In the genomic region with DNA sequence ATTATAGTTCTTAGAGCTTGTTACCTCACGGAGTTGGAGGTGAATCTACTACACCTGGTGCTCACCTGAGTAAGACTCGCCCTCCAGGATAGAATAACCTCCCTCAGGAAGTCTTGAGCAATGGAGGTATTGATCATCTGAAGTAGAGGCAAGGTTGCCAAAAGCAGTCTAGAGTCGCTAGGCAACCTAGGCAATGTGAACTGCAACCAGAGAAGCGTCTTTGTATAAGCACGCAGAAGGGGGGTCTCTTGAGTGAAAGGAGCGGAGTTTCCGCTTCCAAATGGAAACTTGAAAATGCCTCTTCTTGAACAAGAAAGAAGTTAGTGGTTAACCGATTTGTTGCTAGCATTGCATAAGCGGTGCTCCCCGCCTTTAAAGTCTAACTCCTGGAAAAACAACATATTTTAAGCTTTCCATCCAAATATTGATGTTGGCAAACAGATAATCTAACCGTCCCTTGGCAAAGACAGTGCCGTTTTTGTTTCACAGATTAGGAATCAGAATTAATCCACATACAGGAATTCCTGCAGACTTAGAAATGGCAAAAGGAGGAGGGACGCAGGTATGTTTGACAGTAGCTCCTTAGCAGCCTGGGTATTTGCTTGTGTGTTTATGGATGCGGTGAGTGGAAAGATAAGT, we compare ENCODE assay signal across 23 mouse cellular contexts. TPM values are rescaled to one million over a fixed set of nuclear protein-coding genes. Genes with fewer than 3 reads are reported as not detected.
A peak's percentile ranks its signal among the peaks of the same experiment; 100 is the strongest.
DNase-seq lines count a peak whose midpoint lies in the region; ATAC-seq lines count a peak whose summit lies in the region.
"Had no signal": no experiment of that assay in that cellular context is flagged by ENCODE, and none has a peak within 500 bp of the region (broad histone marks: within the 10 kb centered on the region; RNA-seq: fewer than 3 reads in every experiment).

No protein-coding gene starts in this region.

- under 1% methylated on average over 14 of the region's 14 CpGs for WGBS in hindbrain, embryonic 11.5 days
- 2% methylated on average over 14 of the region's 14 CpGs for WGBS in hindbrain, embryonic 12.5 days
- under 1% methylated on average over 14 of the region's 14 CpGs for WGBS in midbrain, embryonic 14.5 days
- 2% methylated on average over 14 of the region's 14 CpGs for WGBS in midbrain, embryonic 15.5 days
- WGBS in embryonic facial prominence, embryonic 15.5 days: 2% methylated on average over 14 of the region's 14 CpGs

- no peak overlapping the region for H3K4me2 ChIP-seq in hindbrain, embryonic 11.5 days (replicated peaks; ENCODE audit: low read depth, low read length)
- H3K4me2 ChIP-seq in hindbrain, embryonic 12.5 days (replicated peaks): no peak overlapping the region
- no peak overlapping the region for H3K4me2 ChIP-seq in midbrain, embryonic 14.5 days (ENCODE audit: low read length)
- H3K4me2 ChIP-seq in midbrain, embryonic 15.5 days: no peak overlapping the region
- H3K4me2 ChIP-seq in embryonic facial prominence, embryonic 15.5 days (replicated peaks): peak overlapping the region; percentile 41
- H3K4me2 ChIP-seq: limb, embryonic 15.5 days had no signal

- peak; percentile 47 for DNase-seq in hindbrain, embryonic 11.5 days (ENCODE audit: low spot score)
- DNase-seq in midbrain, embryonic 14.5 days: peak; percentile 15
- peak; percentile 60 for DNase-seq in embryo, embryonic 11 days
- DNase-seq in adrenal gland, adult 8-10 months: no peak
- DNase-seq in Muller cell, postnatal 12 days (ENCODE audit: inconsistent ontology term): no peak
- DNase-seq: adrenal gland, postnatal 36 days; cerebellum, adult 18-20 months; cerebellum, postnatal 36 days; gastrocnemius, postnatal 25 days; kidney, postnatal 25 days; liver, postnatal 0 days; lung, postnatal 14 days; thymus, postnatal 25 days had no signal

- H3K4me1 ChIP-seq in hindbrain, embryonic 11.5 days (replicated peaks; ENCODE audit: control insufficient read depth, insufficient read depth, low read length): peaks cover 1% of the 10 kb centered on the region; the same call in 1 of the 2 replicates
- peaks cover 4% of the 10 kb centered on the region for H3K4me1 ChIP-seq in hindbrain, embryonic 12.5 days
- no peaks in the 10 kb centered on the region for H3K4me1 ChIP-seq in midbrain, embryonic 14.5 days (ENCODE audit: control insufficient read depth, insufficient read depth, low read length)
- peaks cover 1% of the 10 kb centered on the region; the same call in 1 of the 2 replicates for H3K4me1 ChIP-seq in midbrain, embryonic 15.5 days
- H3K4me1 ChIP-seq in embryonic facial prominence, embryonic 15.5 days: 0 out of 2 replicates have a peak, but pooled peaks cover 1% of the 10 kb centered on the region

- H3K9ac ChIP-seq in hindbrain, embryonic 11.5 days (ENCODE audit: low read depth, low read length): no peak overlapping the region
- H3K9ac ChIP-seq in hindbrain, embryonic 12.5 days: no peak overlapping the region
- H3K9ac ChIP-seq in midbrain, embryonic 14.5 days (replicated peaks; ENCODE audit: low read length): no peak overlapping the region
- H3K9ac ChIP-seq in midbrain, embryonic 15.5 days: no peak overlapping the region
- H3K9ac ChIP-seq in embryonic facial prominence, embryonic 15.5 days: no peak overlapping the region
- H3K9ac ChIP-seq: limb, embryonic 15.5 days; liver, postnatal 0 days had no signal

- H3K9me3 ChIP-seq in hindbrain, embryonic 11.5 days (ENCODE audit: control insufficient read depth, low read length): no peaks in the 10 kb centered on the region
- no peaks in the 10 kb centered on the region for H3K9me3 ChIP-seq in hindbrain, embryonic 12.5 days (replicated peaks)
- H3K9me3 ChIP-seq in midbrain, embryonic 14.5 days (ENCODE audit: control insufficient read depth, low read length): no peaks in the 10 kb centered on the region
- H3K9me3 ChIP-seq in midbrain, embryonic 15.5 days: no peaks in the 10 kb centered on the region
- no peaks in the 10 kb centered on the region for H3K9me3 ChIP-seq in embryonic facial prominence, embryonic 15.5 days (replicated peaks)
- H3K9me3 ChIP-seq: limb, embryonic 15.5 days had no signal

- no peak for ATAC-seq in hindbrain, embryonic 11.5 days (ENCODE audit: low FRiP score)
- ATAC-seq in hindbrain, embryonic 12.5 days (ENCODE audit: low FRiP score): no peak
- no peak for ATAC-seq in midbrain, embryonic 14.5 days (ENCODE audit: low FRiP score, low TSS enrichment)
- no peak for ATAC-seq in midbrain, embryonic 15.5 days (replicated peaks)
- ATAC-seq in embryonic facial prominence, embryonic 15.5 days (ENCODE audit: insufficient number of reproducible peaks, low FRiP score, low TSS enrichment, low read depth): peak; percentile 55
- ATAC-seq: inflammation-experienced regulatory T-cells, adult 6 months; liver, postnatal 0 days had no signal

- peaks cover 52% of the 10 kb centered on the region for H3K27me3 ChIP-seq in hindbrain, embryonic 11.5 days (ENCODE audit: control insufficient read depth, insufficient read depth, low read length)
- H3K27me3 ChIP-seq in hindbrain, embryonic 12.5 days: peaks cover 55% of the 10 kb centered on the region
- peaks cover 55% of the 10 kb centered on the region for H3K27me3 ChIP-seq in midbrain, embryonic 14.5 days (ENCODE audit: control insufficient read depth, insufficient read depth, low read length)
- H3K27me3 ChIP-seq in midbrain, embryonic 15.5 days (replicated peaks): peaks cover 51% of the 10 kb centered on the region
- peaks cover 33% of the 10 kb centered on the region for H3K27me3 ChIP-seq in embryonic facial prominence, embryonic 15.5 days

- no peaks in the 10 kb centered on the region for H3K36me3 ChIP-seq in hindbrain, embryonic 11.5 days (ENCODE audit: control insufficient read depth, insufficient read depth, low read length)
- H3K36me3 ChIP-seq in hindbrain, embryonic 12.5 days: no peaks in the 10 kb centered on the region
- no peaks in the 10 kb centered on the region for H3K36me3 ChIP-seq in midbrain, embryonic 14.5 days (ENCODE audit: control insufficient read depth, insufficient read depth, low read length)
- H3K36me3 ChIP-seq in midbrain, embryonic 15.5 days (replicated peaks): no peaks in the 10 kb centered on the region
- no peaks in the 10 kb centered on the region for H3K36me3 ChIP-seq in embryonic facial prominence, embryonic 15.5 days
- H3K36me3 ChIP-seq: limb, embryonic 15.5 days had no signal

- H3K4me3 ChIP-seq in hindbrain, embryonic 11.5 days (ENCODE audit: low read depth, low read length): no peak overlapping the region
- no peak overlapping the region for H3K4me3 ChIP-seq in hindbrain, embryonic 12.5 days
- no peak overlapping the region for H3K4me3 ChIP-seq in midbrain, embryonic 14.5 days (replicated peaks; ENCODE audit: low read depth, low read length)
- H3K4me3 ChIP-seq in midbrain, embryonic 15.5 days: no peak overlapping the region
- H3K4me3 ChIP-seq in embryonic facial prominence, embryonic 15.5 days (replicated peaks): peak overlapping the region; percentile 24
- H3K4me3 ChIP-seq: erythroblast, embryonic 14.5 days; limb, embryonic 15.5 days; megakaryocyte, embryonic 14.5 days had no signal

- H3K27ac ChIP-seq in hindbrain, embryonic 11.5 days (ENCODE audit: low read depth, low read length): no peak overlapping the region
- no peak overlapping the region for H3K27ac ChIP-seq in hindbrain, embryonic 12.5 days
- H3K27ac ChIP-seq in midbrain, embryonic 14.5 days (replicated peaks; ENCODE audit: low read depth, low read length): no peak overlapping the region
- H3K27ac ChIP-seq in midbrain, embryonic 15.5 days: no peak overlapping the region
- H3K27ac ChIP-seq in embryonic facial prominence, embryonic 15.5 days (replicated peaks): peak overlapping the region; percentile 80
- H3K27ac ChIP-seq: limb, embryonic 15.5 days had no signal

RNA-seq across cellular contexts. Expression of gene Alx1, which starts 5.1 kb away (rescaled TPM):
- polyA plus RNA-seq in hindbrain, embryonic 11.5 days (2014; fragmentation: Nextera tagmentation; extraction: Ambion mirVana): 2.1 and 7.0 TPM in 2 replicates
- 1.5 and 3.3 TPM in 2 replicates for polyA plus RNA-seq in hindbrain, embryonic 12.5 days (2016; fragmentation: Nextera tagmentation; extraction: Ambion mirVana)
- polyA plus RNA-seq in midbrain, embryonic 14.5 days (2014; fragmentation: Nextera tagmentation; extraction: Ambion mirVana): not detected in 2 replicates
- polyA plus RNA-seq in midbrain, embryonic 15.5 days (2015; fragmentation: Nextera tagmentation; extraction: Ambion mirVana): 0.14 and 0.57 TPM in 2 replicates
- 101 and 118 TPM in 2 replicates for polyA plus RNA-seq in embryonic facial prominence, embryonic 15.5 days (2015; fragmentation: Nextera tagmentation; extraction: Ambion mirVana)
- not detected for total RNA-seq in adrenal gland, adult 8-10 months (2022)
- total RNA-seq: adrenal gland, postnatal 36 days; gastrocnemius, postnatal 25 days; heart, adult 8-10 months; hematopoietic stem cell, adult 5-6 weeks had no signal
- polyA plus RNA-seq: erythroblast, embryonic 14.5 days; inflammation-experienced regulatory T-cells, adult 6 months; liver, postnatal 0 days; neural tube, embryonic 14.5 days had no signal

Comparison
In these comparisons a context has a peak if more than half of its experiments do, and no peak if none do; other contexts are left out.
1. DNase-seq: peak in hindbrain, embryonic 11.5 days (single experiment), midbrain, embryonic 14.5 days (single experiment) and embryo, embryonic 11 days (single experiment); none in adrenal gland, adult 8-10 months (single experiment) and Muller cell, postnatal 12 days (single experiment).
2. RNA of gene Alx1, which starts 5.1 kb away (polyA plus RNA-seq): 101 to 118 TPM in embryonic facial prominence, embryonic 15.5 days; 1.5 to 3.3 TPM in hindbrain, embryonic 12.5 days, 2.1 to 7.0 TPM in hindbrain, embryonic 11.5 days, 0.14 to 0.57 TPM in midbrain, embryonic 15.5 days and not detected in midbrain, embryonic 14.5 days; every median in the first group is over 10 times any median in the second.